Mouse (Mus musculus) lung, embryonic 14.5 days (tissue): ENCODE data around the gene Ptpn4. TPM values are rescaled to one million over a fixed set of nuclear protein-coding genes. Genes with fewer than 3 reads are reported as not detected.

Source experiments
- ATAC-seq: fragments of 200-750 bp; cut with Nextera tagmentation; 2 replicates; pipeline ENCODE4 v1.8.0; 2017; ENCODE audit warnings: mild to moderate bottlenecking, moderate TSS enrichment, moderate library complexity; ENCODE audit not compliant: insufficient read depth
- DNase-seq: peaks from one replicate; pipeline ENCODE4 v3.0.0-alpha.2; 2015
- H3K27ac ChIP-seq: fragments of 300-500 bp; sonication (generic); 2 replicates; pipeline ENCODE4 v1.5.1; 2014; ENCODE audit warnings: low read depth, mild to moderate bottlenecking, moderate library complexity
- H3K27me3 ChIP-seq: fragments of 300-500 bp; sonication (generic); 2 replicates; pipeline ENCODE4 v1.6.1; 2014; ENCODE audit warnings: low read length, control low read depth; ENCODE audit not compliant: insufficient read depth
- H3K36me3 ChIP-seq: fragments of 300-500 bp; sonication (generic); 2 replicates; pipeline ENCODE4 v1.6.1; 2014; ENCODE audit warnings: control low read depth; ENCODE audit not compliant: insufficient read depth
- H3K4me1 ChIP-seq: fragments of 300-500 bp; sonication (generic); 2 replicates; pipeline ENCODE4 v1.6.1; 2014; ENCODE audit warnings: antibody characterized with exemption, control low read depth; ENCODE audit not compliant: insufficient read depth
- H3K4me2 ChIP-seq: fragments of 300-500 bp; sonication (generic); 2 replicates; pipeline ENCODE4 v1.6.1; 2014; ENCODE audit warnings: mild to moderate bottlenecking
- H3K4me3 ChIP-seq: fragments of 300-500 bp; sonication (generic); 2 replicates; pipeline ENCODE4 v1.5.1; 2014; ENCODE audit warnings: low read depth, low read length
- H3K9ac ChIP-seq: fragments of 300-500 bp; sonication (generic); 2 replicates; pipeline ENCODE4 v1.6.1; 2014
- H3K9me3 ChIP-seq: fragments of 300-500 bp; sonication (generic); 2 replicates; pipeline ENCODE4 v1.6.1; 2016; ENCODE audit warnings: low read depth, low read length, control low read depth
- CTCF ChIP-seq: IDR thresholded peaks from 2 replicates; pipeline ENCODE4 v1.5.1; 2016; ENCODE audit warnings: antibody characterized with exemption, low read depth
- WGBS: fragments of 180-500 bp; shearing (Covaris S2); extraction: QIAGEN DNeasy Blood & Tissue Kit; methylation state at CpG from one replicate; pipeline ENCODE4 v1.1.7; 2014; 5-methylcytosine and 5-hydroxymethylcytosine counted together
- polyA plus RNA-seq: library from polyadenylated mRNA; unstranded; fragments of >200 nt; fragmentation: Nextera tagmentation; extraction: Ambion mirVana; gene quantifications from 2 replicates; pipeline ENCODE4 v1.2.1, GENCODE M21; 2014

The Ptpn4 gene
- 13.9 and 15.7 TPM in 2 replicates for polyA plus RNA-seq

DNA sequence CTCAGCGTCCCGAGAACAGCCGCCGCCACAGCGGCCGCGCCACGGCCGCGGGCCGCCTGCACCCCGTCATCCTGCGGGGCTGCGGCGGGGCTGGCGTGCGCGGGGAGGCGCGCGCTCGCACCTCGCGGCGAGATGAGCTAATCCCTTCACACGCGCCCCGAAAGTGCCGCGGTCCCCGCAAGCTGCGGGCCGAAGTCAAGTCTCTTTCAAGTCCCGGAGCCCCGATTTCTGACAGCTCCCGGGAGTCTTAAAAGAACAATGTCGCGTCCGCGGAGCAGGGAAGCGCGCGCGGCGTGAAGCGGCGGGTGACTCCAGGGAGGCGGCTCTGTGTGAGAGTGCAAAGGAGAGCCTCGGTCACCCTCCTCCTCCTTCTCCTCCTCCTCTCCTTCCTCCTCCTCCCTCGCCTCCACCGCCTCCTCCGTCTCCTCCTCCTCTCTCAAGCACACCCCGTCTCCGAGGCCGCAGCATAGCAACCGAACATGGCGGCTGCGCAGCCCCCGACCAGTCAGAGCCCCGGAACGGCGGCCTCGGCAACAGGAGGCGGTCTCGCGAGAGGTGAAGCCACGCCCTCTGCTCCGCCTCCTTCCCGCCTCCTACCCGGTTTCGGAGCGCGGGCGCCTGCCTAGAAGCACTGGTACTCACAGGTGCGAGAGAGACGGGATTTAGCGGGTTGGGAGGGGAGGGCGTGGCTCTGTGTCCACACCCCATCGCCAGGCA, at the start of gene Ptpn4:
Gene Ptpn4 (minus strand): TSS at position 579 of the 717 bp plus-strand sequence.
- peak within 1 kb of the TSS; percentile 87 for H3K9ac ChIP-seq
- no peak for TF ChIP-seq CTCF
- under 1% methylated on average over 73 of the region's 79 CpGs for WGBS

DNA sequence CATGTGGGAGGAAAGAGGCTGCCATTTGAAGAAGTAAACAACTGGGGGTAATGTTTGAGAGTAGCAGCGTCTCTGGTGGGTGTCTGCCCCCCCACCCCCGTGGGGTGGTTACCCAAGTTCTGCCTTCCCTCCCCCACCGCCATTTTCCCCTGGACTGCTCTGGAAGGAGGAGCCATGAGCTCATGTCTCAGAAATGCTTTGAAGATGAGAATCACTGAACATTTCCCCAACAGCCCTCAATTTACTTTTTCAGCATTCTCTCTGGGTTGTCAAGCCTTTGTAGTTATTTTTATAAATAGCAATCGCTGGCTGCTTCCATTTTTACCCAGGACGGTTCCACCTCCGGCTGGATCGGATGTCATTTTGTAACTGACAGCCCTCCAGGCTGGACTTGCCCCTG, 48.9 kb upstream of the Ptpn4 start:
- Histone ChIP-seq H3K9me3 (no peaks in the 10 kb centered on the region), H3K9ac (no peak overlapping the region), H3K27me3 (no peaks in the 10 kb centered on the region), H3K27ac (peak overlapping the region; percentile 70), H3K4me2 (0 out of 2 replicates have a peak overlapping the region, but pooled peaks have one; percentile 18), H3K4me1 (peaks cover 10% of the 10 kb centered on the region; the same call in 1 of the 2 replicates), H3K36me3 (no peaks in the 10 kb centered on the region), H3K4me3 (no peak overlapping the region)
- WGBS: 15% methylated on average over 7 of the region's 7 CpGs
- no peak for TF ChIP-seq CTCF
- ATAC-seq: peak; percentile 62
- peak; percentile 71 for DNase-seq

More for the DNA sequence above, at the start of gene Ptpn4:
- Histone ChIP-seq H3K4me3 (peak within 1 kb of the TSS; percentile 81), H3K27me3 (no peaks in the 10 kb centered on the region), H3K4me1 (0 out of 2 replicates have a peak, but pooled peaks cover 4% of the 10 kb centered on the region), H3K9me3 (no peaks in the 10 kb centered on the region), H3K27ac (peak within 1 kb of the TSS; percentile 93), H3K36me3 (no peaks in the 10 kb centered on the region), H3K4me2 (peak within 1 kb of the TSS; percentile 73)
- DNase-seq (peak; percentile 99), ATAC-seq (peak; percentile 99)

DNA sequence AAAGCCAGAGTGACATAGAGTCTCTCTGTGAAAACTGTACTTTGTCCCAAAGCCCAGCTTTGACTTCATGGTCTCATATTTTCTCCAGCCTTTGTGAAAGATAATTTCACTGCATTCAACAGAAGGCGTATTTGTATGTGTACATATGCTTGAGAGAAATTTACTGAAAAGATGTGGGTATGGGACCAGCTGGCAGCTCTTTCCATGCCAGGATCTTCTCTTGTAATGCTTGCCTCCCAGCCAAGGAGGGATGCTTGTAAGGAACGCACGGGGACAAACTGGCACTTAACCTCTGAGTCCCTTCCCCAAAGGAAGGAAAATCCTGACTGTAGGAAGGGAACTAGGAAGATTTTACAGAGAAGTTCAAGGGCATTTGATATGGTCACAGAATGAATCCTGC, 46.9 kb upstream of the Ptpn4 start:
- DNase-seq (no peak), ATAC-seq (no peak)
- no peaks in the 10 kb centered on the region for H3K27me3 ChIP-seq
- H3K4me3 ChIP-seq: no peak overlapping the region
- peaks cover 10% of the 10 kb centered on the region; the same call in 1 of the 2 replicates for H3K4me1 ChIP-seq
- no peak overlapping the region for H3K9ac ChIP-seq
- no peaks in the 10 kb centered on the region for H3K9me3 ChIP-seq
- no peak overlapping the region for H3K4me2 ChIP-seq
- no peak overlapping the region for H3K27ac ChIP-seq
- no peak for TF ChIP-seq CTCF
- no peaks in the 10 kb centered on the region for H3K36me3 ChIP-seq
- 82% methylated on average over 3 of the region's 3 CpGs for WGBS

DNA sequence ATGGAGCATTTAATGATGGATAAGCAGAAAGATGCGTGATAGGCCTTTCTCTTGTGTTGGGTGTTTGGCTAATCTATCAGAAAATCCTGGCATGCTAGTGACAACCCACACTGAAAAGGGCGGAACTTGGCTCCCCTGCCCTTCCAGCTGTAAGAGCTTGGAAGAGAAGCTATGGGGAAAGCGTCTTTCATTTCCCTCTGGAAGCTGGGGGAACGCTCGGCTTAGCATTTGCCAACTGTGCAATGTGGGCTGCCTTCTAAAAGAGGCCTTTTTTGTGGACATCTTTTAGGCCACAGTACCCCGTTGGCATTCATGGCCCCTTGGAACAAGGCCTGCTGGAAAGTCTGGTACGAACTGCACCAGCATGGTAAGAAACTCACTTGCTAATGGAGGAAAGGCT, 41.5 kb upstream of the Ptpn4 start:
- Histone ChIP-seq H3K4me2 (no peak overlapping the region), H3K36me3 (no peaks in the 10 kb centered on the region), H3K9me3 (no peaks in the 10 kb centered on the region), H3K4me1 (peaks cover 5% of the 10 kb centered on the region; the same call in 1 of the 2 replicates), H3K9ac (no peak overlapping the region), H3K27ac (no peak overlapping the region), H3K4me3 (no peak overlapping the region), H3K27me3 (no peaks in the 10 kb centered on the region)
- ATAC-seq (peak; percentile 39; the same call in 1 of the 2 replicates), DNase-seq (peak; percentile 63)
- TF ChIP-seq CTCF: no peak
- WGBS: 56% methylated on average over 7 of the region's 7 CpGs

DNA sequence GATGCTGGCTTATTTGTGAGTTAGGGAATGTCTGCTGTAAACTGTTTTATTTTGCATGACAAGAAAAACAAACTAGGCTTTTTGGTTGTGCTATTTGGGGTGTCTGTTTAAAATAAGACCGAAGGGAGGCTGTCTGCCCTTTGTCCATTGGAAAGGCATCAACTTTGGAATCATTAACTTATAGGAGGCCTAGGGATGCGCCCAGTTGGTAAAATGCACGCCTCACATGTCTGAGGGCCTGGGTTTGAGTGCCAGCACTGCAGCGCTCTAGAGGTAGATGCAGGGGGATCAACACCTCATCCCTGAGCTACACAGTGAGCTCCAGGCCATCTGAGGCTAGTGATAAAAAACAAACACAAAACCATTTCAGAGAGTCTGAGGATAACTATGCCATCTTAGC, 40.1 kb upstream of the Ptpn4 start:
- no peak for TF ChIP-seq CTCF
- H3K4me1 ChIP-seq: peaks cover 5% of the 10 kb centered on the region; the same call in 1 of the 2 replicates
- H3K9me3 ChIP-seq: no peaks in the 10 kb centered on the region
- ATAC-seq (no peak), DNase-seq (no peak)
- WGBS: 80% methylated on average over 4 of the region's 4 CpGs
- H3K36me3 ChIP-seq: no peaks in the 10 kb centered on the region
- no peak overlapping the region for H3K9ac ChIP-seq
- H3K27me3 ChIP-seq: no peaks in the 10 kb centered on the region
- H3K4me3 ChIP-seq: no peak overlapping the region
- H3K4me2 ChIP-seq: no peak overlapping the region
- no peak overlapping the region for H3K27ac ChIP-seq

DNA sequence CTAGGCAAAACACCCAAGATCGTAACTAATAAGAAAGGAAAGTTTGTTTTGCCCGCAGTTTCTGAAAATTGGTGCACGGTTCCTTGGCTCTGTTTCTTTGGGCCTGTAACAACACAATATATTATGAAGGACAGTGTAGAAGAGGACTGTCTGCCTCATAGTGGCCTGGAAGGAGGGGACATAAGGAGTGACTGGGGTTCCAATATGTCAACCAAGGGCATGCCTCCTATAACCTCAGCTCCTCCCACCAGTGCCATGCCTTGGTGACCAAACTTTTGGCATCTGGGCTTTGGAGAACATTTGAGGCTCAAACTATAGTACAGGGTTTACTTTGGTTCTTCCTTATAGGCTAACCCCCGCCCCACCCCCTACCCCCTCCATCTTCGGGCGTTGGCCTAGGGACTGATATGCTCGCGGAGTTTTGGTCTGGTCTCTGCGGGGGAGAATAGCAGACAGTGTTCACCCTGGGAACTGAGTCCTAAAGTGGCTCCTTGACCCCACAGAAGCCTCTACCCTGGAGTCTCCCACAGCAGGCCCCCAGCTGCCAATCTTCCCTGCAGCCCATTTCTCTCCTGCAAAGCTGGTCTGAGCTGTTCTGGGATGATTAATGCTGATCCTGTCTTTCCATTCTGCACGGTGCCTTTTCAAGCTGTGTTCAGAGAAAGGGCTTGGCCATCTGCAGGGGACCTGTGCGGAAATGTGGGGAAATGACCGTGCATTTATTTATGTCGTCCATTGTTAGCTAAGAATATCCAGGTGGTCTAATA, 31.2 kb upstream of the Ptpn4 start:
- H3K4me3 ChIP-seq: no peak overlapping the region
- H3K4me2 ChIP-seq: no peak overlapping the region
- no peaks in the 10 kb centered on the region for H3K36me3 ChIP-seq
- no peak overlapping the region for H3K27ac ChIP-seq
- H3K4me1 ChIP-seq: no peaks in the 10 kb centered on the region
- no peaks in the 10 kb centered on the region for H3K27me3 ChIP-seq
- WGBS: 59% methylated on average over 13 of the region's 13 CpGs
- ATAC-seq (peak; percentile 54; the same call in 1 of the 2 replicates), DNase-seq (peak; percentile 53)
- no peaks in the 10 kb centered on the region for H3K9me3 ChIP-seq
- TF ChIP-seq CTCF: no peak
- H3K9ac ChIP-seq: no peak overlapping the region

DNA sequence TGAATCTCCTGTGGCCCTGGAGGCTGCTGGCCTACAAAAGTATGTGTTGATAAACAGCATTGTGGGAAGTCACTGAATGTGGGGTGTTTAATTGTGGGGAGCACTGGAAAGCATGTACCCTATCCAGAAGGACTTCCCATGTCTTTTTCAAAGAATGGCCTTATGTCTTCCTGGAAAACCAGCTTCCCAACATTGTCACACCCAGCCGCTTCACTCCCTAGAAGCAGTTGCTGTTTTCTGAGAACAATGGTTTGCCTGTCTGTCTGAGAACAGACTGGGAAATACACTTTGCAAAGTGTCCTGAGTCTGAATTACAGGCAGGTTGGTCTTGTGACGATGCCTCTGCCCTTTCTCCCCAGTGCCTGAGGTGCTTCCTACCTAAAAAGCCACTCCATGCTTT, 29.9 kb upstream of the Ptpn4 start:
- DNase-seq (peak; percentile 17), ATAC-seq (no peak)
- Histone ChIP-seq H3K27ac (no peak overlapping the region), H3K4me3 (no peak overlapping the region), H3K4me1 (no peaks in the 10 kb centered on the region), H3K36me3 (no peaks in the 10 kb centered on the region), H3K27me3 (no peaks in the 10 kb centered on the region), H3K9ac (no peak overlapping the region), H3K4me2 (no peak overlapping the region), H3K9me3 (no peaks in the 10 kb centered on the region)
- 51% methylated on average over 2 of the region's 2 CpGs for WGBS
- TF ChIP-seq CTCF: no peak
